Mouse (Mus musculus) bone marrow macrophage, adult 2 months (primary cell): ENCODE data around the gene Ypel2. TPM values are rescaled to one million over a fixed set of nuclear protein-coding genes. Genes with fewer than 3 reads are reported as not detected.

Source experiments
- H3K27ac ChIP-seq: 2 replicates; pipeline ENCODE4 v1.5.1; 2012; ENCODE audit warnings: low read depth, low read length; ENCODE audit not compliant: insufficient read depth
- H3K4me1 ChIP-seq: 2 replicates; pipeline ENCODE4 v1.6.1; 2012; ENCODE audit warnings: low read length; ENCODE audit not compliant: control insufficient read depth, insufficient read depth
- H3K4me3 ChIP-seq: 2 replicates; pipeline ENCODE4 v1.5.1; 2012; ENCODE audit warnings: mild to moderate bottlenecking, low read length, moderate library complexity; ENCODE audit not compliant: insufficient read depth
- CTCF ChIP-seq: IDR thresholded peaks from 2 replicates; pipeline ENCODE4 v1.5.1; 2012; ENCODE audit warnings: low read depth, mild to moderate bottlenecking, low read length, moderate library complexity
- POLR2A ChIP-seq: IDR thresholded peaks from 2 replicates; pipeline ENCODE4 v1.6.1; 2012; ENCODE audit warnings: mild to moderate bottlenecking, low read depth, low read length, borderline replicate concordance
- polyA plus RNA-seq: library from polyadenylated mRNA; stranded (reverse); fragments of >200 nt; gene quantifications from 2 replicates; pipeline ENCODE4 v1.2.4, GENCODE M21; 2012; ENCODE audit not compliant: missing spikeins, insufficient read depth, insufficient read length

Gene Ypel2
- polyA plus RNA-seq, 1 experiment = 19.8 TPM

DNA sequence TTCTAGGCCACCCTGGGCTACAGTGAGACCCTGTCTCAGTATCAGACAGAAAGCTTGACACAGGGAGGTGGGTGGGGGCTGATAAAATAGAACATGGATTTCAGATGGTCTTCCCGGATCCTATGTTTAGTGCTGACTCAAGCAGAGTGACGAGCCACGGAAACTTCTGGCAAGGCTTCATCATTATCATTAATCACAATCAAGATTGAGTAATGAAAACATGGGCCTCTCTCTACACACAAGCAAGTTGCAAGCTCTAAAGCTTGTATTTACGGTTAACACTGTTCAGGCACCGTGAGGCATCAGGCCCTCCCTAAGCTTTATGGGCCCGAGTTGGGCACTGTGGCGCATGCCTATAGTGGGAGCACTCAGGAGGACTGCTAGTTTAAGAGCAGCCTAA is 13.7 kb downstream of the Ypel2 start:
- Histone ChIP-seq H3K4me3 (no peak overlapping the region), H3K27ac (no peak overlapping the region), H3K4me1 (peaks cover 7% of the 10 kb centered on the region)
- TF ChIP-seq POLR2A (no peak), CTCF (no peak)

DNA sequence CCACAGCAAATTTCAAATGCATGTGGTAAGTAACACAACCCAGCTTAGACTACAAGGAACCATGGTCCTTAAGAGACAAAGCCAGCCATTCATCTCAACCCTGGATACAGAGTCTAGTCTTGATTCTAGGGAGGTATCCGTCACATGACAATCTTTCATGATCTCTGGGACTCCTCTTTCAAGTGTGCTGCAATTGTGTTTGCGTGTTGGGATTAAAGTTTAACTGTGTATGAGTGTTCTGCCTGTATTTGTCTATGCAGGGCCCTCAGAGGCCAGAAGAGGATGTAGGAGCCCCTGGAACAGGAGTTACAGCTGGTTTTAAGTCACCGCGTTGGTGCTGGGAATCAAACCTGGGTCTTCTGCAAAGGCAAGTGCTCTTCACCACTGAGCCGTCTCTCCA is 16.3 kb downstream of the Ypel2 start:
- Histone ChIP-seq H3K4me3 (no peak overlapping the region), H3K27ac (no peak overlapping the region), H3K4me1 (no peaks in the 10 kb centered on the region)
- TF ChIP-seq POLR2A (no peak), CTCF (no peak)

DNA sequence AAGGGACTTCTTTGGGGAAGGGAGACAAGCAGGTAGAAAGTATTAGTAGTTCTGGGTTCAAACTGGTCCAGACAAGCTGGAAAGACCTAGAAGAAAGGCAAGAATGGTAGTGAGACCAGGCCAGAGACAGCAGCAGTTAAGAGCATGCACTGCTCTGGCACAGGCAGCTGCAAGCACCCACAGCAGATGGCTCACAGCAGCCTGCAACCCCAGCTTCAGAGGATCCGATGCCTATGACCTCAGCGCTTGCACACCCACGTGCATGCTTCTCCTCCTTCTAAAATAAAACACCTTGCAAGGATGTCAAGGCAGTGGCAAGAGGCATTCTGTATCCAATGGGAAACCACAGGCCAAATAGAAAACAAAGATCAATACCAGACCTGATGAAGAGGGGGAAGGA is 19.1 kb downstream of the Ypel2 start:
- Histone ChIP-seq H3K27ac (no peak overlapping the region), H3K4me3 (no peak overlapping the region), H3K4me1 (no peaks in the 10 kb centered on the region)
- TF ChIP-seq POLR2A (no peak), CTCF (no peak)

DNA sequence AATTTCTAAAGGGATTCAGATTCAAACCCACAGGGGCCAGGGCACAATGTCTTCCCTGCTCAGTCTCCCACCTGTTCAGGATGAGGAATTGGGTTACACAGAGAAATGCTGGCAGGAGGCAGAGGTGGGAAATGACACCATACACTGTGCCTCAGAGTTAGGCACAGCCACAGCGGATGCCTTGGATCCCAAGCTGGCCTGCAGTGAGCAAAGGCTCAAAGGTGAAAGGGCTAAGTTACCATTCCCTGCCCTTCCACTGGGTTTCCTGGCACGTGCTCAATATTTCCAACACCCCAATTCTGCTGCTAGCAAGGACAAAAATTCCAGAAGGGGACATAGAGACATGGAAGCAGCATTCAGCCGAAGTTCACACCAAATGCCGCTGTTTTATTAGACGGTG is 20.3 kb downstream of the Ypel2 start:
- Histone ChIP-seq H3K27ac (no peak overlapping the region), H3K4me1 (no peaks in the 10 kb centered on the region), H3K4me3 (no peak overlapping the region)
- TF ChIP-seq CTCF (no peak), POLR2A (no peak)

DNA sequence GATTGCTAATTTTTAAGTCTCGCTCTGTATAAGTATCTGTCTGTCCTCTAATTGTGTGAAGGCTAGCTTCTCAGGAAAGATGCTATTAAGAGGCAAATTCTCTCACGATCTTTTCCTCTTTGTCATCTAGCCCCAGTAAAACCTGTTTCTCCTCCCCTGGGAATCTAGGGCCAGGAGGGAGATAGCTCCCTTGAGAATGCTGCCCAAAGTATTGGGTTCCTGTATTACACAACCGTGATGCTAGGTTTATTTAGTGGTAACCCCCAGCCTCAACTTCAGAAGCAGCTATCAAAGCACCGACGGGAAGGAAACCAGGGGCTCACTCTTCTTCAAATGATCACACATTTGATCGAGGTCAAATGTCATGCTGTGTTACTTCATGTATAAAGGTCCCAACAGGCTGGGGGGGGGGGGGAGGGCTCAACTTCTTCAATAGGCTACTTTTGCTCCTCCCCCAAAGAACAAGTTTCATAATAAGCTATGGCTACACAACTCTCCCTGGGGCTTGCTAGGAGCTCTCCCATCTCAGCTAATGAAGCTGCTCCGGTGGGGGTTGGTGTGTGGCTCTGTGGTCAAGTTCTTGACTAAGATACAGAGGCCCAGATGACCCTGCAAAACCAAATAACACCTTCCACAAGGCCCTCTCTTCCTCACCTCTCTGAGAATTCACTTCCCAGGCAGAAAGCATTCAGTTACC is 22.3 kb downstream of the Ypel2 start:
- TF ChIP-seq POLR2A (no peak), CTCF (no peak)
- Histone ChIP-seq H3K4me1 (peaks cover 8% of the 10 kb centered on the region), H3K27ac (no peak overlapping the region)

DNA sequence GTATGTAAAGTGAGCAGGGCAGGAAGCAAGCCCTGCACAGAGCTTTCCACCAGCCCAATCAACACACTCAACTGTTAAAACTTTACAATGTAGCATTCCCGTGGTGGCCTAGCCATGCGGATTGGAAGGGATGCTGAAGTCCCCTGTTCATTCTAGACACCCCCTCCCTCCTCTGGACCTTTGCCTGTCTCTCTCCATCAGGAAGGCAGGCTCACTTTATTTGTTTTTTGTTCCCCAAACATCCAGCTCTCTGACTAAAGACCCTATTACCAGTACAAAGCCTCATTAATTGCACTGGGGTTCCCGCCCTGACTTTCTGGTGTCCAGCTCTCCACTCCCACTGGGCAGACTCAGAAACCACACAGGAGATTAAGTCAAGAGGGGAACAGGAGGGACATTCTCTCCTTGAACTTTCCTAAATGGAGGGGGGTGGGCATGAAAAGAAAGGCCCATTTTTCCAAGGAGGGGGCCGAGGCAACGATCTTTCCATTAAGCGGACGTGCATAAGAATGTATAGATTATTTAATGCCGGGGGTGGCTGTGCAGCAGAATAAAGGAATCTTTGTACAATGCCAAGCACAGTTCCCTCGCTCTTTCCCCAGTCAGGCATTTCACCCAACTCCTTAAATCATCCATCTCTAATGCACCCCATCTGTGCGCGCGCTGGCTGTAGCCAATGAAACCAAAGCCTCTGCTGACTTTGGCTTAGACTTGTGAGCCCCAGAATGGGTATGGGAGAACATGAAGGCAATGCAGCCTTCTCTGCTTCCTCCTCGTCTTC is 24.3 kb downstream of the Ypel2 start:
- Histone ChIP-seq H3K4me1 (peaks cover 8% of the 10 kb centered on the region), H3K27ac (no peak overlapping the region), H3K4me3 (no peak overlapping the region)
- TF ChIP-seq CTCF = no peak
- TF ChIP-seq POLR2A = no peak

More for the DNA sequence above, 22.3 kb downstream of the Ypel2 start:
- no peak overlapping the region for H3K4me3 ChIP-seq

DNA sequence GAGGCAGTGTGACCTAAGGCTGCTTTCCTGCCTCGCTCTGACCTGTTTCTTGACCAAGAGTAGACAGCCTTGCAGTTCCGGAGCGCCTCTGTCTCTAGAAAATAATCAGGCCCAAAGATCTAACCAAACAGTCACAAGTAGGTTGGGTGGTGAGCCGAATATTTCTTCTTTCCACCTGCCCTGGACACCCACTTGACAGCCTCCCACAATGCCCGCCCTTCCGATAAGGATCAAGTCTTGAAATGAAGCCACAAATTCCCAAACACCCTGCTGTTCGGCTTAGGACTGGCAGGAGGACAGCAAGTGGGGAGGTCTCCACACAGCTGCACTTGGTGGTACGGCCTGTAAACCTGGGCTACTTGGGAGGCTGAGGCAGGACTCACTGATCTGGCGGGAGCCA is 26.0 kb downstream of the Ypel2 start:
- Histone ChIP-seq H3K4me3 (no peak overlapping the region), H3K27ac (no peak overlapping the region), H3K4me1 (peaks cover 16% of the 10 kb centered on the region)
- TF ChIP-seq CTCF (no peak), POLR2A (no peak)

DNA sequence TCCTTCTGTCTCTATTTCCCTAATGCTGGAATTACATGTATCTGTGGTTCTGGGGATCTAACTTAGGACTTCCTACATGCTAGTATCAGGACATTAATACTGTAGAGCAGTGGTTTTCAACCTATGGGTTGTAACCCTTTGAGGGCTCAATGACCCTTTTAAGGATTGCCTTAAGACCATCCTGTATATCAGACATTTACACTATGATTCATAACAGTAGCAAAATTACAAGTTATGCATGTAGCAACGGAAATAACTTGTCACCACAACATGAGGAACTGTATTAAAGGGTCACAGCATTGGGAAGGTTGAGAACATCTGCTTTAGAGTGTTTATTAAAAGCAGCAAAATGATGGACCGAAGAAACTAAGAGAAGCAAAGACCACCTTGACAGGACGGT is 26.8 kb downstream of the Ypel2 start:
- Histone ChIP-seq H3K4me3 (no peak overlapping the region), H3K27ac (no peak overlapping the region), H3K4me1 (peaks cover 24% of the 10 kb centered on the region)
- no peak for TF ChIP-seq POLR2A

DNA sequence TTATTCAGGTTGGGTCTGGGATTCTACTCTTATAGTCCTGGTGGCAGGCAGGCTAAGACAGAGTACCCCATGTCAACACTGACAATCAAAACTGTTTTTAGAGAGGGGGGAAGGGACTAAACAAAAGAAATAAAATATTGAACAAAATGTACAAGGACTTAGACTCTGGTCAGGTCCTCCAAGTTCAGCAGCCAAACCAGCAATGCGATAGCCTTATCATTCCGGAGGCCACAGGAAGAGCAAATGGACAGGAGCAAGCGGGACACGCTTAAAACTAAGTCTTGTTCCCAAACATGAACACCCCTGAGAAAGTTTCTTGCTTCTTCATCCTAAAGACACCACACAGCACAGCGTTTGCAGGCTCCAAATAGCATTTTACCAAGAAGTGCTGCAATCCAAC is 28.4 kb downstream of the Ypel2 start:
- Histone ChIP-seq H3K4me3 (no peak overlapping the region), H3K27ac (no peak overlapping the region)
- TF ChIP-seq CTCF = no peak
- TF ChIP-seq POLR2A = no peak

DNA sequence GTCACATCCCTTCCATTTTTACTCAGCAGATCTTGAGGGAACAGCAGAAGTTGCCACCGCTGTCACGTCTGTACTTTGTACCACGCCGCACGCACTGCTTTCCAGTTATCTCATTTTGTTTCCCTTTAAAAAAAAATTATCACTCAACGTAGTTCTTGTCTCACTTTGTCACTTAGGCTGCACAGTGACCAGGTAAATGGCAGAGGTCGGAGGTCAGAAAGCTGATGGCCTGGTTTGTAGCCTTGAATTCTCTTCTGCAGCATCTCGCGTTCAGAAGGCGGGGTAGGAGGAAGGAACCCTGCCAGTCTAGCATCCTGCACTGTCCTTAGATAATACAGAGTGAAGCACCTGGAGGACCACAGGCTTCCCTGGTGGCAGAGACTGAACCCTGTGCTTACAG is 29.8 kb downstream of the Ypel2 start:
- TF ChIP-seq POLR2A (no peak), CTCF (no peak)
- H3K4me3 ChIP-seq = no peak overlapping the region
- peaks cover 35% of the 10 kb centered on the region for H3K4me1 ChIP-seq
- H3K27ac ChIP-seq = no peak overlapping the region

More for the DNA sequence above, 28.4 kb downstream of the Ypel2 start:
- peaks cover 26% of the 10 kb centered on the region for H3K4me1 ChIP-seq

DNA sequence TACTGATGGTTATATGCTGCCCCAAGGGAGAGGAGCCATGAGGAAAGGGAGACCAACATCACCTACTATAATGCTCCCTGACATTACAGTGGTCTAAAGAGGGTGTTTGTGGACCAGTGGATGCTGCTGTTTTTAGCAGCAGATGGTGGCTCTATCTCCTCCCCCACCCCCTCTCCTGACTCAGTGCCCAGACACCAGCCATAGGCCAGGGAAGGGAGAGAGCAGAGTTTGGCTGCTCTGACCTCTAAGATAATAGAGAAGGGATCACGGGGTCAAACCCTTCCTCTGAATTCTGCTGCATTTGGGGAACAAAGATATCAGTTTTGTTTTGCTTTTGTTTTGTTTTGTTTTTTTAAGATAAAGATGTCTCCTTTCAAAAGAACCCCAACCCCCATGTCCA is 30.5 kb downstream of the Ypel2 start:
- Histone ChIP-seq H3K4me3 (no peak overlapping the region), H3K27ac (no peak overlapping the region), H3K4me1 (peaks cover 41% of the 10 kb centered on the region)
- TF ChIP-seq CTCF = no peak
- no peak for TF ChIP-seq POLR2A
